Mouse (Mus musculus): Measurements from ENCODE around the gene Dnttip2.

DNA sequence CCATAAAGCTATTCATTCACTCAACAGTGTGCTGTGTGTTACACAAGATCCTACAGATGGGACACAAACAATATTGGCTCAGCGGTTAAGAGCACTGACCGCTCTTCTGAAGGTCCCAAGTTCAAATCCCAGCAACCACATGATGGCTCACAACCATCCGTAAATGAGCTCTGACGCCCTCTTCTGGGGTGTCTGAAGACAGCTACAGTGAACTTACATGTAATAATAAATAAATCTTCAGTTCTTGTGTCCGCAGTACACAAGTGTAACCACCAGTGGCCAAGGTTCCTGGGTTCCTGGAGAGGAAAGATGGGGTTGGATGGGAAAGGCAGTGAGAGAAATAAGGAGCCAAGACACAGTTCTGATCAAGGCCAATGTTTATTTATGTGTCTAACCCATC is 4.2 kb upstream of the Dnttip2 start:
- TF ChIP-seq POLR2A (IDR thresholded peaks at IDR 0.05; ENCODE audit: borderline replicate concordance, control insufficient read depth, low read depth, low read length) (no peak), CTCF (IDR thresholded peaks at IDR 0.05; ENCODE audit: control insufficient read depth, insufficient read depth, low read length) (0 out of 2 replicates have a peak, but pooled peaks have one; percentile 10)
